Mouse (Mus musculus): ENCODE results near the gene Canx.

DNA sequence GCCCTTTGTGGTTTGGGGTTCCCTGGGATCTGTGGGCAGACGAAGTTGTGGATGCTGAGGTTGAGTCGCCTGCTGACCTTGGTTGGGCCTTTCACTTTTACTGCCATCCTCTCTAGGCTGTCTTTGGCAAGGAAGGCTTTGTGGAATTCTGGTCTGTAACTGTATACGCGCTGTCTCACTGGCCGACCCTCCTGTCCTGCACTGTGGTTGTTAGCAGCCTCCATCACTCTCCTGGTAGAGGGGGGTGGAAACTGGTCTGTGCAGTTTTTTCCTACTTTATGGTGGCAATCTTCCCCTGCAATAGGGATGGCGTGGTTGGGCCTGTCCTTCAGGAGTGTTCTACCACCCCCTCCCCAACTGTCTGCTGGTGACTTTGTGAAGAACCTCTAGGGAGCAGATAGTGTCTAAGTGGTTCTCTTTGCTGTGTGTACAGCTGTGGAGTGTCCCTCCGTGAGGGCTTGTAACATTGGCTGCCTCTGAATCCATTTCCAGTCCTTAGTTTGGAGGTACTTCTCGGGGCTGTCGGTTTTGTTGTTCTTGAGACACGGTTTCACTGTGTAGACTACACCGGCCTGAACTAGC, 72.7 kb downstream of the Canx start:
- TF ChIP-seq CTCF (IDR thresholded peaks at IDR 0.05; ENCODE audit: low read depth), result no peak
- no peak for TF ChIP-seq EP300 (IDR thresholded peaks at IDR 0.05; ENCODE audit: low read depth)

Measured in liver, postnatal 0 days (tissue).